Mouse (Mus musculus) myocyte (in vitro differentiated cells): ENCODE measurements around the gene Rwdd2b.

Source experiments
- POLR2A ChIP-seq: IDR thresholded peaks from one replicate; pipeline ENCODE4 v1.6.1; 2011; ENCODE audit warnings: low read depth, mild to moderate bottlenecking, control low read depth, moderate library complexity; ENCODE audit not compliant: insufficient read length
- POLR2AphosphoS2 ChIP-seq: IDR thresholded peaks from one replicate; pipeline ENCODE4 v1.6.1; 2011; ENCODE audit warnings: low read depth, control low read depth; ENCODE audit not compliant: insufficient read length
- REST ChIP-seq: IDR thresholded peaks from one replicate; pipeline ENCODE4 v1.6.1; 2011; ENCODE audit warnings: mild to moderate bottlenecking, control low read depth, moderate library complexity; ENCODE audit not compliant: insufficient read depth, insufficient read length
- SRF ChIP-seq: IDR thresholded peaks from one replicate; pipeline ENCODE4 v1.6.1; 2011; ENCODE audit warnings: low read depth; ENCODE audit not compliant: control insufficient read depth, insufficient read length
- TCF12 ChIP-seq: IDR thresholded peaks from one replicate; pipeline ENCODE4 v1.6.1; 2011; ENCODE audit warnings: mild to moderate bottlenecking, control low read depth; ENCODE audit not compliant: poor library complexity, insufficient read depth, severe bottlenecking
- USF1 ChIP-seq: IDR thresholded peaks from one replicate; pipeline ENCODE4 v1.6.1; 2011; ENCODE audit warnings: low read depth, mild to moderate bottlenecking, control low read depth, moderate library complexity

GRCm38 (mm10) chr16:87470579-87470978, 30.2 kb upstream of the Rwdd2b start:
- TF ChIP-seq SRF (no peak), USF1 (no peak), POLR2A (no peak), TCF12 (no peak), POLR2AphosphoS2 (no peak), REST (no peak)
